Mouse (Mus musculus) heart, postnatal 36 days (tissue): Measurements from ENCODE around the gene Dop1b. TPM values are rescaled to one million over a fixed set of nuclear protein-coding genes. Genes with fewer than 3 reads are reported as not detected.
"Not testable (repeated sequence)": the region's sequence is repeated elsewhere in the genome, so short reads cannot be mapped to it uniquely, and the experiment has no call there.

Source experiments
- DNase-seq, 2 experiments: peaks; one replicate each; pipeline ENCODE4 v3.0.0; 2021 to 2022
- intact Hi-C: fragments of 180-260 bp; cut with DNase I; formaldehyde crosslinking; loops from one replicate; pipeline ENCODE4 v1.15.1; 2025
- total RNA-seq, 2 experiments: library from RNA; stranded (reverse); gene quantifications; 2 replicates each; pipeline ENCODE4 v1.2.3; 2021

The Dop1b gene
- total RNA-seq: 10 to 100 TPM; 16.8 to 18.1 TPM

DNA sequence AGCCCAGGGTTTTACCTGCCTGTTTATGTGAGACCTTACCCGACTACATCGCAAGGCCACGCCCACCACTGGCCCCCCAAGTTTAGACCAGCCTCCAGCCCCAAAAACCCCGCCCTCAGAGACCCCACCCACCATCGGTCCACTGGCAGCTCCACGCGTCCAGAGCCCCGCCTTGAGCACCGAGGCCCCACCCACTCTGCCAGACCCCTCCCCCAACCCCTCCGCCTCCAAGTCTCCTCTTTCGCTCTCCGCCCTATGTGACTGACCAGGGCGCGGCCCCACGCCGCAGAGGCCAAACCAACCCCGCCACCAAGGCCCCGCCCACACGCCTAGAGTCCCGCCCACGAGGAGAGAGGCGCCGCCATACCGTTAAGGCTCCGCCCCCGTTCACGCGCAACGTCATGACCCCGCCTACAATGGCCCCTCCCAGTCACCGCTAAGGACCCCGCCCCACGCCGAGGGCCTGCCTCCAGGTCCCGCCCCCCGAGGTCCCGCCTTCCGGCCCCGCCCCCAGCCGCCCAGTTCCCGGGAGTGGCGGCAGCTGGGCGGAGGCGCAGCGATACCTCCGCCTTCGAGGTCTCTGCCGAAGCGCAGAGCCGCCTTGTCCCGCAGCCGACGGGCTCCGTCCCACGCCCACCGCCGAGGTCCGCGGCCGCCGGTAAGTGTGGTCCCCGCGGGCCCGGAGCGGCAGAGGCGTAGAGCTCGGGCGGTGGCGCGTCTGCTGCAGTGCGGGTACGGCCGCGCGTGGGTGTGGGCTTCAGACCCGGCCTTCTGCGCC, at the start of gene Dop1b:
Dop1b (plus strand) TSS at position 494 of the 778 bp plus-strand sequence.
- intact Hi-C loops: loop anchor here (5.0 to 10.0 kb wide), 5 partner anchors 36 to 663 kb away; partner anchors contain the start of genes Cbr1, Morc3, Pigp and Ttc3
- DNase-seq: peak; percentile 100

DNA sequence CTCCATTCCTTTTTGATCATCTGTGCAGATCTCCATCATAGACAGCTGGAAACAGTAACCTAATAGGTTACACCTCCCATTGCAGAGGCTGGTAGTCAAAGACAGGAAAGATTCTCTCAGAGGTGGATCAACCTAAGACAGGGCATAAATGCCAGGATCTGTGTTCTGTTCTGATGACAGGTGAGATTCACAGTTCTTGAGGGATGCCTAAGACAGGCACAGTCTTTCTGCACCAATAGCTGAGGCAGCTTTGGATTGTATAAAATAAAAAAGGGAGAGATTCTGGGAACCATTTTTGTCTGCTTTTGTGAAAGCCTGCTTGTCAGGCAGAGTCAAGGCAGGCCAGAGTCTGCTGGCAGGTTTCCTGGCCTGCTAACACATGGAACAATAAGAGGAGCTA, 43.7 kb upstream of the Dop1b start:
- intact Hi-C loops: no loop called here
- no peak for DNase-seq

DNA sequence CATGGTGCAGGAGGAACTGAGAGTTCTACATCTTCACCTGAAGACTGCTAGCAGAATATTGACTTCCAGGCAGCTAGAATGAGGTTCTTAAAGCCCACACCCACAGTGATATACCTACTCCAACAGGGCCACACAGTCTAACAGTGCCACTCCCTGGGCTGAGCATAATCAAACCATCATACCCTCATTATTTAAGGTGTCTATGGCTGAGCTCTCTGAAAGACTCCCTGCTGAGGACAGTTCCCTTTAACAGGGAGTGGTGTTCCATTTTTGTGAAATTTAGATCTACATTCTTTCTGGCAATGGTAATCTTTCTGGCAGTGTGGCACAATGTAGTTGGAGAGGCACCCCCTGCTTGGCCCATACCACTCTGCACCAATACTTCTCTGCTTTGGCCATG, 42.2 kb upstream of the Dop1b start:
- no peak for DNase-seq
- intact Hi-C loops: no loop called here

DNA sequence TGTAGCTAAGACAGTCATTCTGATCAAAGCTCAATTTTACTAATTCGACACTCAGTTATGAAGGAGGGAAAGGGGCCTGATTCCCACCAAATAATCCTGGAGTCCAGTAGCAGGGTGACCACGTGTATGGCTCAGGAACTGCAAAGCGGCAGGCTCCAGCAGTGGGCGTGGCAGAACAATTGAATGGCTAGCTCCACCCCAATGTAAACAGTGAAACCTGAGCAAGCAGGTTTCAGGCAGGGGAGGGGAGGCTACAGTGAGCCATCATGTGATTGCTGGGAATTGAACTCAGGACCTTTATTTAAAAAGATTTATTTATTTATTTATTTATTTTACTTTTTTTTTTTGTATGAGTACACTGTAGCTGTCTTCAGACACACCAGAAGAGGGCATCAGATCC, 41.2 kb upstream of the Dop1b start:
- intact Hi-C loops, DNase-seq: not testable (repeated sequence)

DNA sequence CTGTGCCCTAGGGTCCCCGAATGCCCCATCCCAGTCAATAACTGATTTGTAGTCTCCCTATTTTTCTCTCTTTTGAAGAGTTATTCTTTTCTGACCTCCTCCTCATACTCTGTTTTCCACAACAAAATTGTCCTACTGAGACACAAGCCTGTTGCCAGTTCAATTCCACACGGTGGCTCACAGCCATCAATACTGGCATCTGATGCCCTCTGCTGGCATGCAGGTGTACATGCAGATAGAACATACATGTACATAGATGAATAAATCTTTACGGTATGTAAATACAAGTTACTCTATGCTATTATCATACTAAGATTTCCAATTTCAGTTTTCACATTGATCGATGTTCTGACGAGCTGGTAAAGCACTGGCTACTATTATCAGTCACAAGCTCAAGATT, 40.6 kb upstream of the Dop1b start:
- intact Hi-C loops: no loop called here
- DNase-seq: no peak

DNA sequence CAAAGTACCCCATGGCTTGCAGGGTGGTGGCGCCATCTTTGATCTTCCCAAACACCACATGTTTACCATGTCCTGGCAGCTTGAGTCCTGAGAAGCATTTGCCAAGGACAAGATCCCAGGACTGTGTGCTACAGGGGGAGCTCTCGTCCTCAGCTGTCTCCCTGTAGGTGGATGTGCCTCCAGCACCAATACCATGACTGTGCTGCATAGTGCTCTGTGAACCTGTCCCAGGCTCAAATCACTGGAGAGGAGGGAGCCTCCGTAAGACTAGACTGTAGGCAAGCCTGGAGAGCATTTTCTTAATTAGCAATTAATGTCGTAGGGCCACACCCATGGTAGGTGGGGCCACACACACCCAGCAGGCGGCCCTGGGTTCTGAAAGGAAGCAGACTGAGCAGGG, 35.3 kb upstream of the Dop1b start:
- DNase-seq: no peak
- intact Hi-C loops: no loop called here

DNA sequence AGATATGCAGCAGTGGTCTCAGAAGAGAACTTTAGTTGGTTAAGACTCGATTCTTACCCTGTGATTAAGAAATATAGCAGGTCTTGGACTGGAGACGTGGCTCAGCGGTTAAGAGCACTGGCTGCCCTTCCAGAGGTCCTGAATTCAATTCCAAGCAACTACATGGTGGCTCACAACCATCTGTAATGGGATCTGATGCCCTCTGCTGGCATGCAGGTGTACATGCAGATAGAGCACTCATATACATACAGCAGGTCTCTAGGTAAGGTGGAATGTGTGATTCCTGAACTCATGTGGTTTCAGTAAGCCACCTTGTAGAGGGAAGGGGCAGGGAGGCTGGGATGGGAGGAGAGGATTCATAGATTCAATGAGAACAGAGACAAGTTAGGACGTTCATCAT, 33.5 kb upstream of the Dop1b start:
- intact Hi-C loops: no loop called here
- DNase-seq: no peak

DNA sequence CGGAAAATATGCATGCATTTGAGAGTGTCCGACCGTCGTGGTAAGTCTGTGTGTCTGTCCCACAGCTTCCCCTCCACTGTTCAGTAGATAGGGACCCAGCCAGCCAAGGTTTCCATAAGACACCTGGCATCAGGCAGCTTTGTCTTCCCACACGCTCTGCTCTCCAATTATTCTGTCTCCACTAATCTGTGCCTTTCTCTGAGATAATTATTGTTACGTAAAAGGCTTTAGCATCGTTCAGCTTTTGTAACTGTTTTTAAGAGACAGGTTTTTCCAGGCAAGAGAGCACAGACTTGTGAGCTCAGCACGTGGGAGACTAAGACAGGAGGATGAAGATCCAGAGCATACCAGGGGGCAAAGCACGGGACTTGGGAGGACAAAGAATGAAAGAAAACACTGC, 32.5 kb upstream of the Dop1b start:
- intact Hi-C loops: no loop called here
- no peak for DNase-seq

DNA sequence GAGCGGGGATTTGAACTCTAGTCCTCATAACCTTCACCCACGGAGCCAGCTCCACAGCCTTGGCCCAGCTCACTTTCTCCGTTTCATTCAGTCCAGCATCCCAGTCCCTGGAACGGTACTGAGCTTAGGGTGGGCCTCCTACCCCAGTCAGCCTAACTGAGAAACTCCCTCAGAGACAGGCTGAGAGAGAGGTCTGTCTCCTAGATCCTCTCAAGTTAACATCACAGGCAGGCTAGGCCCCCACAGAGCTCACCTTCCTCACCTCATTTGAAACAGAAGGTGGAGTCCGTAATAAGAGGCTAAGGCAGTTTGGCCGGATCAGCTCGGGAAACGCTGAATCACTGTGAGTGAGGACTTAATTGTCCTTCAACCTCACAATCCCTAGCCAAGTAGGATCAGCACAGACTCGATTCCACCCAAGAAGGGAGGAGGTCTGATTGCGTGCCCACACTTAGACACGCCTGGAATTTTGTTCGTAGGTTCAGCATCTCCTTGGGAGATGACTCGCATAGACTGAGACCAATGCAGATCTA, 29.5 kb upstream of the Dop1b start:
- intact Hi-C loops: loop anchor here (1.0 kb wide), 1 partner anchor 85 kb away; no protein-coding TSS in a partner anchor
- DNase-seq: no peak

DNA sequence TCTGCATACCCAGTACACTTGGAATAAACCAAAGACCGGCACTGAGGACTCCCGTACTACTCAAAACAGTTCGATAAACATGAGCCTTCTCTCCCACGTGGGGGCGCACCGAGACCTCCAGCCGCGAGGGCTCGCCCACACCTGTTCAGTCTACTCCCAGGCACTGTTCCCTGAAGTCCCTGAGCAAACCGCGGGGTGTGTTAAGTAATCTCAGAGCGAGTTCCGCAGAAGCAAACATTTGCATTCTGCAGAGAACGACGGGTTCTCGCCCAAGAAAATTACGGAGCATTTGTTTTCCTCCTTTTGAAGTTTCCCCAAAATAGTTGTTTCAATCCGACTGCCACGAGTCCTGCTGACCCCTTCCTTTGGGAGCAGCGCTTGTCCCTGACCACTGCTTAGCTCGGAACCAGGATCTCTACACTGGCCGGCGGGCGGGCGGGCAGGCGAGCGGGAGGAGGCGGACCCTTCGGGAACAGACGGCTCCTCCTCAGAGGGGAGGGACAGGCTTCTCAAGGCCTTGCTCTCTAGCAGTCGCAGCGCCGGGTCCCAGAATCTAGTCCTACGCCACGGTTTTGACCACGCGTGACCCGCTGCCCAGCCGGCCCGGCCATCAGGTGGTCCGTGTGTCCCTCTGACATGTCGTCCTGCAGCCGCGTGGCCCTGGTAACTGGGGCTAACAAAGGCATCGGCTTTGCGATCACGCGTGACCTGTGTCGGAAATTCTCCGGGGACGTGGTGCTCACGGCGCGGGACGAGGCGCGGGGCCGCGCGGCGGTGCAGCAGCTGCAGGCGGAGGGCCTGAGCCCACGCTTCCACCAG, 28.8 kb upstream of the Dop1b start, which contains the start of gene Cbr3:
Cbr3 (plus strand) TSS at position 527 of the 819 bp plus-strand sequence.
- intact Hi-C loops: loop anchor here (1.0 kb wide), 1 partner anchor 84 kb away; no protein-coding TSS in a partner anchor
- peak; percentile 71 to 72 for DNase-seq

DNA sequence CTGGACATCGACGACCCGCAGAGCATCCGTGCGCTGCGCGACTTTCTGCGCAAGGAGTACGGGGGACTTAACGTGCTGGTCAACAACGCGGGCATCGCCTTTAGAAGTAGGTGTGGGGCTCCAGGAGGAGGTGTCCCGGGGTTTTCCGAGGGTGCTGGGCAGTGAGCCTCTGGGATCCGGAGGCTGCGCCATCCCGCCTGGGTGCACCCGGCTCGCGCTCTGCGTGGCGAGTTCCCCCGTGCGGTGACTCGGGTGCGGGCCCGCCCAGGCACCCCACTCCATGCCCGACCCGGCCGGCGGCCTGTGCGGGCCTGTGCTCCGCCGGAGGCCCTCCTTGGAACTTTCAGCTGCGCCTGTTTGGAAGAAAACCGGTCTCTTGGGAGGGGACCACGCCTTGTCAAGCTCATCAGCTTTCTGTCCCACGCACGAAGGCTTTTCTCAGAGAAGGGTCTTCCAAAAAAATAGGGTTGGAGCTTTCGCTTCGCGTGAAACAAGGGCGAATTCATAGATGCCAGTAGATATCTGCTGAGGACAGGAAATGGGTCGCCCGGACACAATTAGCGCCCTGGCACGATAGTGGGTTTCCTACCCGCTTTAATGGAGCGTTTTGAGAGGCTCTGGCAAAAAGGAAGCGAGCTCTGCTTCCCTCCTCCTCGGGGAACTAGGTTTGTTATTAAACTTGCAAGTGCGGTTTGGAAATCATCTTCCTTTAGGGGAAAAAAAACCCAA, 28.0 kb upstream of the Dop1b start:
- DNase-seq: peak; percentile 40 to 56
- intact Hi-C loops: no loop called here

DNA sequence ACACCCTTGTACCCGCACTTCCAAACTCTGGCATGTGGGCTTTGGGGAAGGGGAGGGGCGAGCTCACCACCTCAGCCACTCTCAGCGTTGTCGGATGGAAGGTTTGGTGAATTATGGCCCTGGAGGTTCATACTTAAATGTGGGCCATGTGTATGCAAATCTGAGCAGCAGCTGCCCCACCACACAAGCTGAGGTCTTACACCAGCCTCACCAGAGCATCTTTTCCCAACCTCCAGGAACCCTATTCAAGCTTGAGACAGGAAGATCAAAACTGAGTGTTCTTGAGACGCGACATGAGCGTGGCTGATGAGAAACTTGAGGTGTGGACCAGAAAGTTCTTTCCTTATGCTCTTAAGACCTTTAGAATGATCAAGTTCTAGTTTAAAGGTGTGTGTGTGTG, 27.3 kb upstream of the Dop1b start:
- DNase-seq: no peak
- intact Hi-C loops: no loop called here

DNA sequence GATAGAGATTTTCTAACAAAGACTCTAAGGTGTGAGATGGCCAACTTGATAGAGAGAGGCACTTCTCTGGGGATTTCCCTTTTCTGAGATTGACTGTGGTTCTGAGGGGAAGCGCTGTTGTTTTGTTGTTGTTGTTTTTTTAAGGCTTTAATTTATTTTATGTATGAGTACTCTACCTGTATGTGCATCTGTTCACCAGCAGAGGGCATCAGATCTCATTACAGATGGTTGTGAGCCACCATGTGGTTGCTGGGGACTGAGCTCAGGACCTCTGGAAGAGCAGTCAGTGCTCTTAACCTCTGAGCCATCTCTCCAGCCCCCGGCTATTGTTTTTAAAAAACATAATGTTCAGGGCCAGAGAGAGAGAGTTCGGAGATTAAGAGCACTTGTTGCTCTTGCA, 25.9 kb upstream of the Dop1b start:
- intact Hi-C loops: loop anchor here (5.0 kb wide), 1 partner anchor 62 kb away; no protein-coding TSS in a partner anchor
- DNase-seq: not testable (repeated sequence)

DNA sequence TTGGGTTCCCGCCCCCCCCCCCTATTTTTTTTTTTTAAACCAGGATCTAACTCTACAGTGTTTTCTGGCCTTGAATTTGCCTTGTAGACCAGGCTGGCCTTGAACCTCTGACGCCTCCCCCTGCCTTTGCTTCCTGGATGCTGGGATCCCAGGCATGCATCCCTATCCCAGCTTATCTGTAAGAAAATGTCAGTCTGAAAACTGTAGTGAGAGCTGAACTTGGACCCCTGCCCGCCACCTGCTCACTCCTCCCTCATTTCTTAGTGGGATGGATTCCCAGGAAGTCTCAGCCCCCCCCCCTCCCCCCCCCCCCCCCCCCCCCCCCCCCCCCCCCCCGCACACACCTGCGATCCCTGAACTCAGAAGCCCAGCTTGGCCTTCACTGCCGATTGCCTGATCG, 25.3 kb upstream of the Dop1b start:
- intact Hi-C loops: loop anchor here (5.0 kb wide), 1 partner anchor 61 kb away; no protein-coding TSS in a partner anchor
- DNase-seq: no peak

DNA sequence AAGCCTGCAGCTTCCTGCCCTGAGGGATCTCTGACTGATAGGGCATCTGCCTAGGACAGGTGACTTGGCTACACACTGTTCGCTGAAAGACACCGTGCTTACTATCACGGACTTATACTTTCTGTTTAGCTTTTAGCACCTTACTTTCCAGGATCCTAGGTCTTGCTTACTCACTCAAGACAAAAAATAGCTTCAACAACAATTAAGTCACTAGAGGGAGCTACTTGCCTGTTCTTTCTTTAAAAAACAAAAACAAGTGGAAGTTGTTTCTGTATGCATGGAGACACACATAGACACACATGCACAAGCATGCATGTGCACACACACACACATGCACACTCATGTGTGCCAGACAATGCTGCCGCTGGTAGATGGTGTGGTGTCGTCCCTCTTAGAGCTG, 24.8 kb upstream of the Dop1b start:
- peak in 1 of 2 experiments; percentile 5 for DNase-seq
- intact Hi-C loops: loop anchor here (1.0 to 5.0 kb wide), 2 partner anchors 60 to 80 kb away; no protein-coding TSS in a partner anchor

DNA sequence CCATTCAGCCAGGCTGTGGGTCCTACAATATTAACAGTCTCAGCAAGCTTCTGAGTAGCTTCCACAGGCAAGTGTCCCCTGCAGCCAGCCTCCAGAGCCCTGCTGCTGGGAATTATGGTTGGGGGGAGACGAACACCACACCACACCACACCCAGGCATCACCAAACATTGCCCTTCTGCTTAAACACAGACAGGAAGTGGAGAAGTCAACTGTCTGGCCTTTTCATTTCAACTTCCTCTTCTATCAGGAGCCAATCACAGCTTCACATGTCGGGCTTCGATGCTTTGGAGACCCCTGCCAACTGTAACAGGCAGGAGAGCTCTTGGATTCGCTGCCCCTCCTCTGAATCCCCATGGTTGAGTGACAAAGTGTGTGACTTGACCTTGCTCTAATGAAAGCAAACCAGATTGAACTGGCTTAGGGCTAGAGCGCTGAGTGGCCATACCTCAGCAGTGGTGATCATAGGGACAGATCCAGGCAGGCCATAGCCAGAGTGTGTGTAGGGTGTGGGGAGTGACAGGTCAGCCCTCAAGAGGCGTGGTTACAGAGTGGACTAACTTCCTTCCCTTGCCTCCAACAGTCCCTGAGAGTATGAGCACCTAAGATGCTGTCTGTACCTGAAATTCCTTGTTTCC, 20.4 kb upstream of the Dop1b start:
- no peak for DNase-seq
- intact Hi-C loops: no loop called here

DNA sequence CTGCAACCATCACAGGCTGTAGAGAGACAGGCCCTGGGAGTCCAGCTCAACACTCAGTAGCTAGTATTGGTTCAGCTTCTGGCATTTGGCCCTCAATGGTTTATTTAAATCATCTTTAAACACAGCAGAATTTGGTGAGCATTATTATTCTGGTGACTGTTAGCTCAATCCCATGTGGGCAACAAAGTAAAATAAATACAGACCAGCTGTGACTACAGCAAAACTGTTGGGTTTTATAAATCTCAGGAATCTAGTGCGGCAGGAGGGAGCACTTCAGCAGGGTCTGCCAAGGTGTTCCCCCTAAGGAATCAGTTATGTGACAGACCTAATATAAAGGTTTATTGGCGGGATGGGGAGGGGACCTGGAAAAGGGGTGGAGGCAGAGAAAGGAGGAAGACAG, 19.0 kb upstream of the Dop1b start:
- intact Hi-C loops: no loop called here
- no peak for DNase-seq

DNA sequence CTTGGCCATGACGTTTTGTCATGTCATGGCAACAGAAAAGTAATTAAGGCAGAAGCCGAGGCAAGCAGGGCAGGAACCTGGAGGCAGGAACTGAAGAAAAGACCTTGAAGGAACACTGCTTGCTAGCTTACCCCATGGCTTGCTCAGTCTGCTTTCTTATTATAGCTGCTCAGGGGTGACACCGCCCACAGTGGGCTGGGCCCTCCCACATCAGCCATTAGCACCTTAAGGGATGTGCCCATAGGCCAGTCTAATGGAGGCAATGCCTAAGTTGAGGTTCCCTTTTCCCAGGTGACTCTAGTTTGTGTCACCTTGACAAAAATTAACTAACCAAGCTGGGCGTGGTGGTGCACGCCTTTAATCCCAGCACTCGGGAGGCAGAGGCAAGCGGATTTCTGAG, 4.6 kb upstream of the Dop1b start:
- intact Hi-C loops: no loop called here
- no peak for DNase-seq

DNA sequence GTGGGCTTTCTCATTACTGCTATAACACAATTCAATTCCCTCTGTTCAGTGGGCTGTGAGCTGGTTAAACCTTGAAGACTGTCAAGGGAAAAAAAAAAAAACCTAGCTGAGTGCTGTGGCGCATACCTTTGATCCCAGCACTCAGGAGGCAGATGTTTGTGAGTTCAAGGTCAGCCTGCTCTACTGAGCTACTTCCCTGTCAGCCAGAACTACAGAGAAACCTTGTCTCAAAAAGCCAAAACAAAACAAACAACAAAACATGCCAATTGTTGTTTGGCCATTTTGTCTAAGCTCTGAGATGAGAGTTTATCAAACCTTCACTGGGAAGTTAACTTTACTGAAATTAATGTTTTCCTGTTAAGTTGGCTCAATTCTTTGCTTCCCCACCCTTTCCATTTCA, 2.5 kb upstream of the Dop1b start:
- intact Hi-C loops: no loop called here

DNA sequence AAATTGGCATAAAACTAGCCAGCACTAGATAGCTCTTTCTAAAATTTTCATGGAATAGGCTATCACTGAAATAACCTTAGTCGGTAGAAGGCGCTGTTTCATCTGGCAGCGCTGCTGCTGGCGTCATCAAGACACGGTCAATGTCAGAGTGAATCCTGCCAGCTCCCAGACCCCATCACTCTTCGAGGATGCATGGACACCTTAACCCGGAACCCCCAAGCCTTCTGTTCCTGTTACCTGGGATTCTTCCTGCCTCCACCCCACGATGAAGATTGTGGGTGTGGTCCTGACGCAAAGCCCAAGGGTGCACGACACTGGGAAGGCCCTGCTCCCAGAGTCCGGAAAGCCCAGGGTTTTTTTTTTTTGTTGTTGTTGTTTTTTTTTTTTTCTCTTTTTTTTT, 780 bp upstream of the Dop1b start:
- intact Hi-C loops: loop anchor here (5.0 to 10.0 kb wide), 5 partner anchors 36 to 664 kb away; partner anchors contain the start of genes Cbr1, Morc3, Pigp and Ttc3

More for the DNA sequence above, 2.5 kb upstream of the Dop1b start:
- no peak for DNase-seq

More for the DNA sequence above, 780 bp upstream of the Dop1b start:
- peak; percentile 76 to 78 for DNase-seq
